Mouse (Mus musculus): ENCODE measurements around the gene Usp2. TPM values are rescaled to one million over a fixed set of nuclear protein-coding genes. Genes with fewer than 3 reads are reported as not detected.

Usp2 gene
- total RNA-seq, 2 experiments from 2014 or later: 99.3 to 120 TPM

- intact Hi-C loops (cut with DNase I): no loop called here
- no peak overlapping the region for H3K4me3 ChIP-seq
- TF ChIP-seq CTCF (IDR thresholded peaks at IDR 0.05): no peak
- no peak for DNase-seq (ENCODE audit: extremely low spot score in 1 of 2, low spot score in 2 of 2)
- H3K27ac ChIP-seq: no peak overlapping the region; the same call in 1 of the 2 replicates
Observed at GRCm38 (mm10) chr9:44070113-44070843, 3.5 kb downstream of the Usp2 start.

GRCm38 (mm10) chr9:44070844-44071231, 4.0 kb downstream of the Usp2 start:
- peak in 1 of 2 experiments; percentile 9 for DNase-seq (ENCODE audit: extremely low spot score in 1 of 2, low spot score in 2 of 2)
- intact Hi-C loops (cut with DNase I): no loop called here
- Histone ChIP-seq H3K4me3 (no peak overlapping the region), H3K27ac (peak overlapping the region; percentile 11; the same call in 1 of the 2 replicates)
- TF ChIP-seq CTCF (IDR thresholded peaks at IDR 0.05): no peak

- intact Hi-C loops (cut with DNase I): no loop called here
- peak in 1 of 2 experiments; percentile 34 for DNase-seq (ENCODE audit: extremely low spot score in 1 of 2, low spot score in 2 of 2)
Observed at GRCm38 (mm10) chr9:44071914-44072598, 5.2 kb downstream of the Usp2 start.

GRCm38 (mm10) chr9:44072599-44072915, 5.7 kb downstream of the Usp2 start:
- H3K27ac ChIP-seq: peak overlapping the region; percentile 88
- TF ChIP-seq CTCF (IDR thresholded peaks at IDR 0.05): no peak
- intact Hi-C loops (cut with DNase I): no loop called here
- peak overlapping the region; percentile 23; the same call in 1 of the 2 replicates for H3K4me3 ChIP-seq
- DNase-seq (ENCODE audit: extremely low spot score in 1 of 2, low spot score in 2 of 2): peak in 1 of 2 experiments; percentile 18

More at GRCm38 (mm10) chr9:44071914-44072598, 5.2 kb downstream of the Usp2 start:
- H3K27ac ChIP-seq: peak overlapping the region; percentile 88
- H3K4me3 ChIP-seq: peak overlapping the region; percentile 11; the same call in 1 of the 2 replicates
- no peak for TF ChIP-seq CTCF (IDR thresholded peaks at IDR 0.05)

GRCm38 (mm10) chr9:44073115-44073514, 6.3 kb downstream of the Usp2 start:
- peak in 1 of 2 experiments; percentile 9 for DNase-seq (ENCODE audit: extremely low spot score in 1 of 2, low spot score in 2 of 2)
- no peak for TF ChIP-seq CTCF (IDR thresholded peaks at IDR 0.05)
- H3K27ac ChIP-seq: peak overlapping the region; percentile 88
- intact Hi-C loops (cut with DNase I): no loop called here
- H3K4me3 ChIP-seq: peak overlapping the region; percentile 23; the same call in 1 of the 2 replicates

- H3K27ac ChIP-seq: no peak overlapping the region
- intact Hi-C loops (cut with DNase I): no loop called here
- DNase-seq (ENCODE audit: extremely low spot score in 1 of 2, low spot score in 2 of 2): peak in 1 of 2 experiments; percentile 32
Observed at GRCm38 (mm10) chr9:44074395-44075275, 7.8 kb downstream of the Usp2 start.

GRCm38 (mm10) chr9:44075276-44075995, 8.6 kb downstream of the Usp2 start:
- no peak overlapping the region for H3K4me3 ChIP-seq
- peak in 1 of 2 experiments; percentile 9 for DNase-seq (ENCODE audit: extremely low spot score in 1 of 2, low spot score in 2 of 2)
- no peak for TF ChIP-seq CTCF (IDR thresholded peaks at IDR 0.05)
- no peak overlapping the region for H3K27ac ChIP-seq
- intact Hi-C loops (cut with DNase I): no loop called here

More at GRCm38 (mm10) chr9:44074395-44075275, 7.8 kb downstream of the Usp2 start:
- TF ChIP-seq CTCF (IDR thresholded peaks at IDR 0.05): peak; percentile 61
- H3K4me3 ChIP-seq: no peak overlapping the region

- Histone ChIP-seq H3K27ac (no peak overlapping the region), H3K4me3 (no peak overlapping the region)
- DNase-seq (ENCODE audit: extremely low spot score in 1 of 2, low spot score in 2 of 2): peak in 1 of 2 experiments; percentile 9
- TF ChIP-seq CTCF (IDR thresholded peaks at IDR 0.05): no peak
- intact Hi-C loops (cut with DNase I): loop anchor here (2.0 kb wide), 1 partner anchor 19 kb away; no protein-coding TSS in a partner anchor
Observed at GRCm38 (mm10) chr9:44075996-44076763, 9.4 kb downstream of the Usp2 start.

- DNase-seq (ENCODE audit: extremely low spot score in 1 of 2, low spot score in 2 of 2): peak in 1 of 2 experiments; percentile 55
- intact Hi-C loops (cut with DNase I): loop anchor here (2.0 kb wide), 1 partner anchor 18 kb away; no protein-coding TSS in a partner anchor
- Histone ChIP-seq H3K27ac (no peak overlapping the region), H3K4me3 (no peak overlapping the region)
- peak; percentile 63 for TF ChIP-seq CTCF (IDR thresholded peaks at IDR 0.05)
Observed at GRCm38 (mm10) chr9:44076764-44077120, 9.9 kb downstream of the Usp2 start.

- Histone ChIP-seq H3K27ac (0 out of 2 replicates have a peak overlapping the region, but pooled peaks have one; percentile 5), H3K4me3 (no peak overlapping the region)
- no peak for DNase-seq (ENCODE audit: extremely low spot score in 1 of 2, low spot score in 2 of 2)
- no peak for TF ChIP-seq CTCF (IDR thresholded peaks at IDR 0.05)
- intact Hi-C loops (cut with DNase I): loop anchor here (2.0 kb wide), 1 partner anchor 17 kb away; no protein-coding TSS in a partner anchor
Observed at GRCm38 (mm10) chr9:44077266-44077910, 10.6 kb downstream of the Usp2 start.

Data from left cerebral cortex, adult 2 months (tissue).